Mouse (Mus musculus): ENCODE data around the gene Gm3250.
"Not testable (repeated sequence)": the region's sequence is repeated elsewhere in the genome, so short reads cannot be mapped to it uniquely, and the experiment has no call there.

The Gm3250 gene

GRCm38 (mm10) chr10:77782442-77782841 lies at the start of gene Gm3250:
Gene Gm3250 (minus strand): TSS chr10:77782542.
- DNase-seq (ENCODE audit: low read depth) = not testable (repeated sequence)

DNA sequence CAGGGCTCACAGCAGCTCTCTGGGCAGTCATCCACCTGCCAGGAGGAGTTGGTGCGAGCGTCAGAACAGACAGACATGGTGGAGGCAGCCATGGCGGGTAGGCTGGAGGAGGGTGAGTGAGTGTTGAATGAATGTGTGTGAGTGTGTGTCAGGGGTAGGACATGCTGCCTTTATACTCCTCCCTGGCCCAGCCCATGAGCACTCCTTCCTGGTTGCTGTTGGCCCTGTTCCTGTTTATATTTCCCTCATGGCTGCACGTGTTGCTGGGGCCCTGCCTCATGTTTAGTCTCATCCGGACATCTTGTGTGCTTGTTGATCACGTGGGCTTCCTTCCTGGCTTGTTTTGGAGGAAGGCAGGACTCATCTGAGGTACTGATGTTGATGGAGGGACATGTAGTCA lies 44.6 kb upstream of the Gm3250 start, which contains the start of gene Krtap10-4:
Krtap10-4 (minus strand) TSS at position 145 of the 400 bp plus-strand sequence.
- no peak for DNase-seq (ENCODE audit: low read depth)

DNA sequence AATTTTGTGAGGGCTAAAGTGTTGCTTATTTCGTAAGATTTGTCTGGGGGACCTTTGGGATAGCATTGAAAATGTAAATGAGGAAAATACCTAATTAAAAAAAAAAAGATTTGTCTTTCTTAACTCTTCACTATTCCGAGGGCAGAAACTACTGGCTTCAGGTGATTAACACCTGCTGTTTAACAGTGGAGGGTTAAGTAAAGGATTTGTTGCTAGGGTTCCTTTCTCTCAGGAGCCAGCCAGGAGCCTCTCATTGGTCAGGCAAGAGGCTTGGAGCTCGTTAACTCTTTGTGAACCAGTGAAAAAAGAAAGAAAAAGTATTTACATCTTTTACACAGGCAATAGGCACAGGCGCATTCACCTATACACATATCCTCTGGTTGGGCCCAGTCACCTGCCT lies 36.9 kb upstream of the Gm3250 start:
- DNase-seq (ENCODE audit: low read depth) = no peak

- no peak for DNase-seq (ENCODE audit: low read depth)
Observed at GRCm38 (mm10) chr10:77818523-77818922, 36.2 kb upstream of the Gm3250 start.

DNA sequence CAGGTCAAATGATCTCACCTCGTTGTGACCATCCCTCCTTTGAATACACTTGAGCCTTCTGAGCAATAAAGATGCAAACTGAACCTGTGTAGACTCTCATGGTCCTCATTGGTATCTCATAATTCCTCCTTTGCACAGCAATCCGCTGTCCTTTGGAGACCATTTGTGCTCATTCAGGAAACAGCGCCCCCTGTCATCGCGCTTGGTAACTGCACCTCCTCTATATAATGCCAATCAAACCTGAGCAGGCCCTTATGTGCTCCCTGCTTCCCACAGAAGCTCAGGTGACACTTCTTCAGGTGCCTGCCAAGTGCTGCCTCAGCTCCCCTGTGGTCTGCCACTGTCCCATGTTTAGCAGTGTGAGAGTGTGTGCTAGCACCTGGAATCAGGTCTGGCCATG lies 33.2 kb upstream of the Gm3250 start:
- DNase-seq (ENCODE audit: low read depth) = peak; percentile 20

GRCm38 (mm10) chr10:77814382-77814781 lies 32.0 kb upstream of the Gm3250 start, which contains the start of gene Gm2696:
Gene Gm2696 (plus strand): TSS chr10:77814682.
- no peak for DNase-seq (ENCODE audit: low read depth)

GRCm38 (mm10) chr10:77811743-77812142 lies 29.4 kb upstream of the Gm3250 start, which contains the start of gene Gm9507:
Gene Gm9507 (minus strand): TSS chr10:77811843.
- DNase-seq (ENCODE audit: low read depth) = no peak

GRCm38 (mm10) chr10:77804095-77804494 lies 21.8 kb upstream of the Gm3250 start:
- no peak for DNase-seq (ENCODE audit: low read depth)

DNA sequence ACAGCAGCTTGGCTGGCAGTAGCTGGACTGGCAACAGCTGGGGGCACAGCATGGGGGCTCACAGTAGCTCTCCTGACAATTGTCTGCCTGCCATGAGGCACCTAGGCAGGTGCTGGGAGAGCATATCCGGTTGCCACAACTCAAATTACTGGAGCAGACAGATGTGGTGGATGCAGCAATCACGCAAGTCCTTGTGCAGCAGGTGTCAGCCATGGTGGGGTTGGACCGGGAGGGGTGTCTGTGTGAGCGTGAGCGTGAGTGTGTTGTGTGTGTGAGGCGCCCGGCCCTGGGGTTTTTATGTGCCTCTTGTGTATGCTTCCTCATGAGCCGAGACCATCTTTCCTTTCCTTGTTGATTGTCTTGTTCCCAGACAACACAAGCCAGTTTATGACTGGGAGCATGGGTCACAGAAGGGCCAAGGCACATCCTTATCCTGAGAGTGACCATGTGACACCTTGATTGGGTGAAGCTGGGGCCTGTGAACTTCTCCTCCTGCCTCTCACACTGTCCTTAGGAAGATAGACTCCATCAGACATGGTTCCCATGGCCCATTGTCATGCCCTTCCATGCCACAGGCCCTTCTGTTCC lies 16.7 kb upstream of the Gm3250 start, which contains the start of gene Gm19668:
Gm19668 (minus strand) TSS at position 213 of the 588 bp plus-strand sequence.
- no peak for DNase-seq (ENCODE audit: low read depth)

GRCm38 (mm10) chr10:77798164-77798920 lies 16.0 kb upstream of the Gm3250 start:
- DNase-seq (ENCODE audit: low read depth) = not testable (repeated sequence)

DNA sequence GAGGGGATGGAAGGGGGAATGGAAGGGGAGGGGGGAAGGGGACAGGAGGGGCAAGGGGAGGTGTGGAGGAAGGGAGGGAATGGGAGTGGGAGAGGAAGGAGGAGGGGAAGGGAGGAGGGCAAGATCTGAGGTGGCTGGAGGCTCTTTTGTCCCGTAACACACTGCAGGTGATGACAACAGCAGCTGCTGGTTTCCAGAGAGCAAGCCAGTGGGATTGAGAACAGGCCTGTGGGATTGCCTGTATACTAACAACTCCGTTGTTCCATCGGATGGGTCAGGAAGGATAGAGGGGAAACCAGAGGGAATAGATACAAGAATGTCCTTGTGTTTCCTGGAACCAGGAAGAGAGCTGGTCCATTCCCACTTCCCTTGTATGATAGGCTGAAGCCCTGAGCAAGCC lies 15.3 kb upstream of the Gm3250 start:
- DNase-seq (ENCODE audit: low read depth) = no peak

- no peak for DNase-seq (ENCODE audit: low read depth)
Observed at GRCm38 (mm10) chr10:77794976-77795375, 12.6 kb upstream of the Gm3250 start, which contains the start of gene Gm9639. Gene Gm9639 (minus strand): TSS chr10:77795076.

GRCm38 (mm10) chr10:77788621-77789020 lies 6.3 kb upstream of the Gm3250 start:
- no peak for DNase-seq (ENCODE audit: low read depth)

- not testable (repeated sequence) for DNase-seq (ENCODE audit: low read depth)
Observed at GRCm38 (mm10) chr10:77787876-77788275, 5.5 kb upstream of the Gm3250 start, which contains the start of gene Gm7137. Gene Gm7137 (minus strand): TSS chr10:77788200.

DNA sequence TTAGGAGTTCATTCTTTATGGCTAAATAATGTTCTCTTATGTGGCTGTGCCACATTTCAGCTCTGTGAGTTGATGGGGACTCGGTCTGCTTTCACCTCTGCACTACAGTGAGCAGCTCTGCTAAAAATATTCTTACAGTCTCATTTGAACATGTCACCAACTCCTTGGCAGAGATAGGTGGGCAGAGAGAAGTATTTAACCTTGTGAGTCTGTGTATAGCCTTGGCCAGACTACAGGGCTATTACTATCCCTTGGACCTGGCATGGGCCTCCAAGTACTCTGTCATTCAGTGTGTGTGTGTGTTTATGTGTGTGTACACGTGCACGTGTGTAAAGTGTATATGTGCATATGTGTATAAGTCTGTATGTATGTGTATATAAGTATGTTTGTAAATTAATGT lies 1.1 kb upstream of the Gm3250 start:
- not testable (repeated sequence) for DNase-seq (ENCODE audit: low read depth)

- DNase-seq (ENCODE audit: low read depth) = not testable (repeated sequence)
Observed at GRCm38 (mm10) chr10:77776844-77777243, 5.5 kb downstream of the Gm3250 start, which contains the start of gene Gm7138. Gene Gm7138 (minus strand): TSS chr10:77776944.

GRCm38 (mm10) chr10:77772142-77772541 lies 10.2 kb downstream of the Gm3250 start:
- DNase-seq (ENCODE audit: low read depth) = not testable (repeated sequence)

GRCm38 (mm10) chr10:77771225-77771624 lies 11.1 kb downstream of the Gm3250 start, which contains the start of gene Gm3238:
Gene Gm3238 (minus strand): TSS chr10:77771325.
- DNase-seq (ENCODE audit: low read depth) = not testable (repeated sequence)

DNA sequence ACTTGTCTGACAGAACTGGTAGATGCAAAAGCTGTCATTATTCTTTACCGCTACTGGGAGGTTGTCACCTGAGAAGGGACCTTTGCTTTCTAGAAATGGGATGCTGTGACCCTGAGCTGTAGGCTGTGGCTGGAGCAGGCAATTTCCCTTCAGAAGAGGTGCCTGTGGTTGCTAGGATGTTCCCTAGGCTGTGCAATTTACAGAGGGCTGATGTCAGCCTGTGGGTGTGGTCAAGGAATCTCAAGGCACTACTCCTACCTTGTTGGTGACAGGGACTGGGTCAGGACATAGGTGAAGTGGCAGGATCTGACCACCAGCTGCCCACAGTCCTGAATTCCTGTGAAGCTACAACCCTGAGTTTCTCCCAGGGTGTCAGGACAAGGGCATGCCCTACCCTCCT lies 12.6 kb downstream of the Gm3250 start:
- no peak for DNase-seq (ENCODE audit: low read depth)

DNA sequence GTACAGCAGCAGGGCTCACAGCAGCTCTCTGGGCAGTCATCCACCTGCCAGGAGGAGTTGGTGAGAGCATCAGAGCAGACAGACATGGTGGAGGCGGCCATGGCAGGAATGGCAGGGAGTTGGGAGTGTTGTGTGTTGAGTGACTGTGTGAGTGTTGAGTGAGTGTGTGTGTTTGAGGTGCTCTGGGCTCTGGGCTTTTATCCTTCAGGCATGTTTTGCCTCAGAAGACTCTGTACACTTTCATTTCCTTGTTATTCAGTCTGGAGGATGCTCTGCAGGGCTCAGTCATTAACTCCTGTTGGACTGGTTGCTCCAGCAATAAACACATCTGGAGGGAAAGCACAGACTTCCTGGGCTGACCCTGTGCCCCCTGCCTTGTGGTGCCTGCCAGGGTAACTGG lies 22.8 kb downstream of the Gm3250 start, which contains the start of gene Gm3233:
Gm3233 (minus strand) TSS at position 101 of the 400 bp plus-strand sequence.
- not testable (repeated sequence) for DNase-seq (ENCODE audit: low read depth)

- DNase-seq (ENCODE audit: low read depth) = peak; percentile 13
Observed at GRCm38 (mm10) chr10:77753448-77753847, 28.9 kb downstream of the Gm3250 start.

- DNase-seq (ENCODE audit: low read depth) = peak; percentile 32
Observed at GRCm38 (mm10) chr10:77752312-77752711, 30.0 kb downstream of the Gm3250 start.

DNA sequence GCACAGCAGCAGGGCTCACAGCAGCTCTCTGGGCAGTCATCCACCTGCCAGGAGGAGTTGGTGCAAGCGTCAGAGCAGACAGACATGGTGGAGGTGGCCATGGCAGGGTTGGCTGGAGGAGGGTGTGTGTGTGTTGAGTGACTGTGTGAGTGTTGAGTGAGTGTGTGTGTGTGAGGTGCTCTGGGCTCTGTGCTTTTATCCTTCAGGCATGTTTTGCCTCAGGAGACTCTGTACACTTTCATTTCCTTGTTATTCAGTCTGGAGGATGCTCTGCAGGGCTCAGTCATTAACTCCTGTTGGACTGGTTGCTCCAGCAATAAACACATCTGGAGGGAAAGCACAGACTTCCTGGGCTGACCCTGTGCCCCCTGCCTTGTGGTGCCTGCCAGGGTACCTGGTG lies 31.1 kb downstream of the Gm3250 start, which contains the start of gene Gm9736:
Gm9736 (minus strand) TSS at position 101 of the 400 bp plus-strand sequence.
- DNase-seq (ENCODE audit: low read depth) = not testable (repeated sequence)
